Mouse (Mus musculus): ENCODE measurements at regions not wholly inside any gene's neighbourhood (a gene's known extent, or its start where the extent isn't known, plus 50 kb on each side); places are given as distances from the start of the nearest gene placed in this dataset.
A peak's percentile ranks its signal among the peaks of the same experiment; 100 is the strongest.

DNA sequence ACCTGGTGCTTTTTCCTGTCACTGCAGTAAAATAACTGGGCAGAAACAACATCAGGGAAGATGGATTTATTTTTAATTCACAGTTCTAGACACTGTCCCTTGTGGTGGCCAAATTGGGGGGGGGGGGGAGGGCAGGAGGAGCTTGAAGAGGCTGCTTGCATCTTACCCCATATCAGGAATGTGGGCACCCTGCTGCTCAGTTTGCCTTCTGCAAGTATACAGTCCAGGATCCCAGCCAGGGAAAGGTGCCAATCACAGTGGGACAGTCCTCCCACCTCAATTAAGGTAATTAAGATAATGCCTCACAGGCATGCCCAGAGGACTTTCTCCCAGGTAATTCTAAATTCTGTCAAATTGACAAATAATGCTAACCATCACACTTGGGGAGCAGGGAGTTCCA, 179.2 kb upstream of the Zmiz1 start:
- DNase-seq (ENCODE audit: low spot score in 2 of 2), result no peak

DNA sequence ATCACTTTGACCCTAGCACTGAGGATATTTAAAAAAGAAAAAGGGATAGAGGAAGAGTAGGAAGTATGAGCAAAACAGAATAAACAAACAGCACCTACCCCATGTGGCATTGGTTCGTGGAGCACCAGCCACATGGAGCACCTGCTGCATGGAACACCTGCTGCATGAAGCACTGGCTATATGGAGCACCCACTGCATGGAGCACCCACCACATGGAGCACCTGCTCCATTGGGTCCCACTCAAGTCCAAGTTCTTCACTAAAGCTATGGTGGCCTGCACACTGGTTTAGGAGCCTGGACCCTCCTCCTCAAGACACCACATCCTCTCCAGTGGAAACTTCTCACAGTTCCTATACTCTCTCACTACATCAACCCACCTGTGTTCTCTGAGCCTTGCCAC, 166.4 kb upstream of the Zmiz1 start:
- DNase-seq (ENCODE audit: low spot score in 2 of 2), result no peak

DNA sequence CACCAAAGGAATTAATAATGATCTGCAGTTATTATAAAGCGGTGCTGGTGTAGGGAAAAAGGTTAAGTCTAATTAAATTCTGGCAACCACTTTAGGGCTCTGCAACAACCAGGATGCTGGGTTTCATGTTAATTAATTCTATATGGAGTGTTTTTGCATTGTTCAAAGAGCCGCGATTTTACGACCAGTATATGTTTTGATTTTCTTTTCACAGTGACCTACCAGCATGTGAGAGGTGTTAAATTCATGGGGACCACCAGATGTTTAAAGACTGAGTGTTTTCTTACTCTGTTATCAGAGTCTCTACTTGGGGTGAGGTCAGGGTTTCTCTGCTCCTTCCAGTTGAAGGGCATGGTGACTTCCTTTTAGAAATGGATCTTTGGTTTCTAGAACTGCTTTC, 164.8 kb upstream of the Zmiz1 start:
- no peak for DNase-seq (ENCODE audit: low spot score in 2 of 2)

DNA sequence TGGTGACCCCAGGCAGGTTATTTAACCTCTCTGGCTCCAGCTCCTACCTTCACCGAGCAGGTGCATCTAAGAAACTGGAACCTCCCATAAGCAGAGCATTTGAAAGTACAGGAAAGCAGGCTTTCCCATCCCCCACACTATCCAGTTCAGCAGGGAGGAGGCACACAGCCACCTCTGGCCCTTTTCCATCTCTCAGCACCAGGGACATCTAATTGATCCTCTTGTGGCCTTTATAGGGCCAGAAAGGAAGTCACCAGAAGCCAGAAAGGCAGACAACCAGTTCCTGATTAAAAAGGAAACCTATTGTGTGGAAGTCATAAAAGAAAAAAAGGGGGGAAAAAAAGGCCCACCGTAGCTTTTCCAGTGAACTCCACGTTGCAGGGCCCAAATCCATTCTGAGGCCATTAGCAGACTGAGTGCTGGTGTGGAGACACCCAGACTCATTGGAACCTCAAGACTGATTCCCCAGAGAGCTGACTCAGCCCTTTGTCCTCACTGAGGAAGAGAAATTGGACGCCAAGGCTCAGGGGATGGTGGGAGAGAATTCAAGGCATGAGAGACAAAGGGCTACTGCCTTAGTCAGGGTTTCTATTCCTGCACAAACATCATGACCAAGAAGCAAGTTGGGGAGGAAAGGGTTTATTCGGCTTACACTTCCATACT, 163.2 kb upstream of the Zmiz1 start:
- no peak for DNase-seq (ENCODE audit: low spot score in 2 of 2)

DNA sequence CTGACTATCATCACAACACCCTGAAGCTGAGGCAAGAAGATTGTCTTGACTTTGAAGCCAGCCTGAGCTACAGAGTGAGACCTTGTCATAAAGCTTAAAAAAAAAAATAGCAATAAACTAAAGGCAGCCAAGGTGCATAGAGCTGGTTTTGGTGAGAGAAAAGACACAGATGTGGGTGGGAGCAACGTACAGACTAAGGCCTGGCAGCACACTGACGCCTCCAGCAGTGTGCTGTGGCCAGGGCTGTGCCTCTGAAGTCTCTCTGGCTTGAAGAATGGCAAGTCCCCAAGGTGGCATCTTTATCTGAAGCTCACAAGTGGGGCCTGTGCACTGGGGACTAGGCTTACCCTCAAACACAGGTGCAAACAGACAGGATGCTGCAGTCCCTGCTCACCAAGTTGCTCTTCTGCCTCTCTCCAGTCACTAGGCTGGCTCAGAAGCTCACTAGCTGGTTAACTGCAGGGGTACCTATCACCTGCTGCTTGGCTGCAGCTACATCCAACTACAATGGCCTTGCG, 159.3 kb upstream of the Zmiz1 start:
- DNase-seq (ENCODE audit: low spot score in 2 of 2), result no peak

DNA sequence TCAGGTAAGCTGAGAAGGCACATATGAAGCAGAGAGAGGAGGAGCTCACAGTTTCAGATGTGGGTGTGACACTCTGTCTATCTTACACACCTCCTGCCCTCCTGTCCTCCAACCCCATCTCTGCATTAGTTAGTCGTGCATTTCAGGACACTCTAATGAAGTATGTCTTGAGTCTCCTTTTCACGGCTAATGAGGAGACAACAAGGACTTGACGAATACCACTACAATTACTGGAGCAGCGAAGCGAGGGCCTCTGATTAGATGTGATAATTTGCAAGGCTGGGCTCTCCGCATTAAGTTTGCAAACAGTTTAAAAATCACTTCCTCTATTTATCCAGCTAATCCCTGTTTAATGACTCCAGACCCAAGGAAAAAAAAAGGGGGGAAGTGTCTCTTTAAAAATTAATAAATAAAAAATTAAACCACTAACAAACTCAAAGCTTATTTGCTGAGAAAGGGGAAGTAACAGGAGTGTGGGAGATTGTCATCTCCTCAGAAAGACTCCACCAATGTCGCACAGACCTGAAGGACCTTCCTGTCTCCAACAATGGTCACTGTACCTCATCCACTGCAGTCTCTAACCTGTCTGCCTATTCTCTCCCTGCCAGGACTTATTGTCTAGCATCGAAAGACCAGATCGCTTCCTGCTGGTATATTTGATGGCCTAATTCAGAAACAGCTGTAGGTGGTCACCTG, 157.5 kb upstream of the Zmiz1 start:
- peak in 1 of 2 experiments; percentile 3 for DNase-seq (ENCODE audit: low spot score in 2 of 2)

DNA sequence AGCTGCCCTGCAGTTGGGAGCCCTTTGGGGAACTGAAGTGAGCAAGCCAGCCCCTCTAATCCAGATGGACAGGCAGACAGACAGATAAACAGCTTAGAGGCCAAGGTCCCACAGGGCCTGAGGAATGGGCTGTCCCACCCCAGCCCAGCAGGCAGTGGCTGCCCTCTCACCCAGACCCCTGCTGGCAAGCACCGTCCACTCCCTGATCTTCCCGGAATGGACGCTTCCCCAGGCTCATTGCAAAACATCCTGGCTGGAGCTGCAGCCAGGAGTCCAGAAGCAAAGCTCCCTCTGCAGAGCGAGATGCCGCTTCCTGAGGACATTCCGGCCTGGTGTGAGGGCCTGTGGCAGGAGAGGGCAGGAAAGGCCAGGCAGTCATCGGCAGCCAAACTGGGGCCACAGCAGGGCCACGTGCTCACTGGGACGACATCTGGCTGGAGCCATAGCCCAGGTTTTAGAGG, 154.6 kb upstream of the Zmiz1 start:
- peak in 1 of 2 experiments; percentile 29 for DNase-seq (ENCODE audit: low spot score in 2 of 2)

DNA sequence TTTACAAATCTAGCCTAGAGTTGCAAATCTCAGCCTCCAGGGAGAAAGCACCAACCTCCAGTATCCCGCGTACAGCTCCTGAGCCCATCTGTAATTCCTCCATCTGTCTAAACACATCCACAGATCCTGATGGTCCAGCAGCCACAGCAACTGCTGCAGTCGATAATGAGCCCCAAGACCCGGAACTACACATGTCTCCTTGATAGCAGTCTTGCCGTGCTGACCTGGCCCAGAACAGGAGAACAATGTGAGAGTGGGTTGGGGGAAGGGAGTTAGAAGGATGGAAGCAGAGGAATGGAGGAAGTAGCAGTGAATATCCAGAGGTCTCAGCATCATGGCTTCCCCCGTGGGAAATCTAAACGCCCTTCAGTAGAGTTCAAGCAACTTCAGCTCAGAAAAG, 152.8 kb upstream of the Zmiz1 start:
- no peak for DNase-seq (ENCODE audit: low spot score in 2 of 2)

DNA sequence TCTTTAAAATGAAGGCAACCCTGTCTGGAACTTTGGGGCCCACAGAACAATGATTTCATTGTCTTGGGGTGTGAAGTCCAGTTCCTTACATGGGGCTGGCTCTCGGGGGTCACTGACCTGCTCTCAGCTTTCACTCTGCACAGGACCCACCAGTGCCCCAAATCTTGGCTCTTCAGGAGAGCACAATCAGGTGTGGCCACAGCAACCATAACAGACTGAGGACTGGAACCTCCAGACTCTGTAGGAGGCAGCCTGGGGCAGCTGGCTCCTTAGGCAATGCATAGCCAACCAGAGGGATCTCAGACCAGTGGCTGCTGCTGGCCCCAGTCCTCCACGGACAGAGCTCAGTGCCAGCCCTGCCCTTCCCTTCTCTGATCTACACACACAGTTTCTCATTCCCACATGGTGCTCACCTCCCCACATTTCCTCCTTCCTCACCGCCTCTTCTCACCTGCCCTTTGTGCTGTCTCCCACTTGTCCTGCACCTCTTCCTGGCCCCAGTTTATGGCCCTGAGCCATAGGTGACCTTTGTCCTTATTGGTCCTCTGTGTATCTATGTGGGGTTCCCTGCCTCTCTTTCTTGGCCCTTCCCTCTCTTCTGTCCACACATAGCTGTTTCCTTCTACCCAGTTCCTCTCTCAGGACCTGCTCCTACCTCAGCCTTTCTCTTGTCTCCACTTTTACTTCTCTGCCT, 151.9 kb upstream of the Zmiz1 start:
- DNase-seq (ENCODE audit: low spot score in 2 of 2), result no peak

DNA sequence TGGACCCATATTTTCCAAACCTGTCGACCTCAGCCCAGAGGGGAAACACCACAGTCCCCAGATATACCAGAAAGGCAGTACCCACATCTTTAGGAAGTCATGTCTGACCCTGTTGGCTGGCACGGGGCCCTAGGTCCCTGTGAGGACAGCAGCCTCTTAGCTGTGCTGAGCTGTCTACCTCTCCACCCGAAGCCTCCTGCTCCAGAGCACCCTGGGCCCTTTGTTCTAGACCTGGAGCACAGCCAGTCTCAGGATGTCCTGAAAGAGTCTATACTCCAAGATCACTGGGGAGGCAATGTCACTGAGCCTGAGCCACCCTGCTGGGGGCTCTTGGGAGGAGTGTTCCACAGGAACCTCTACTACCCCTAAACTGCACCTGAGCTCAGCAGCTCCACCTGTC, 150.9 kb upstream of the Zmiz1 start:
- no peak for DNase-seq (ENCODE audit: low spot score in 2 of 2)

DNA sequence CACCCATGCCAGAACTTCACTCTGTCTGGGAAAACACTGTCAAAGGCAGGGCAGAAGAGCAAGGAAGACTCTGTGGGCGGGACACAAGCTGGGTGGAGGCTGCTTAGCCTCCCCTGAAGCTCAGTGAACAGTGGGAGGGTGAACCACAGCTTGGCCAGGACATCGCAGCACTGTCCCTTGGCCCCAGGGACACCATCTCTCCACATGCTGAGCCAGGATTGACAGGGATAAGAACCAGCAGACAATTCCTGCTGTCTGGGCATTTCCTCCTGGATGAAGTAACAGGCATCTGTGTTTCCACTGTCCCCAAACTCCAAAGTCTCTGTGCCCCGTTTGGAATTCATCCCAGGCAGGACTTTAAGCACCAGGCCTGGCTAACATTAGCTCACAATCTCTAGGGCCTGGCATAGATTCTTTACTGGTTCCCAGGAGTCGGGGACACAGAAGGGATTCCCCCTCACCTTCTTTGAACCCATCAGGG, 148.3 kb upstream of the Zmiz1 start:
- no peak for DNase-seq (ENCODE audit: low spot score in 2 of 2)

DNA sequence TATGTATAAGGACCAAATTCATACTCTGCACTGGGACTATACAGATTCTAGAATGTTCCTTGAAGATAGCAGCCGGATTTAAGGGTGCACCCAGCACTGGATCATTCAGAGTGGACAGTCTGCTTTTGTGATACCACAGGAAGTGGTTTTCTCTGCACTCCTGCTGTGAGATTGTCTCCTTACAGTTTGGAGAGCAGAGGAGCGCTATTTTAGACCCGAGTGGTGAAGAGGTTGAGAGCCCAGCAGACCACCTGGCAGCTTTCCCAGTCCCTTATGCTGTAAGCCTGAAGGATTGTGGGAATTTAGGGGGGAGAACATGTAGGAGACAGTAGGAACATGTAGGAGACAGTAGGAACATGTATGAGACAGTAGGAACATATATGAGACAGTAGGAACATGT, 147.5 kb upstream of the Zmiz1 start:
- no peak for DNase-seq (ENCODE audit: low spot score in 2 of 2)

DNA sequence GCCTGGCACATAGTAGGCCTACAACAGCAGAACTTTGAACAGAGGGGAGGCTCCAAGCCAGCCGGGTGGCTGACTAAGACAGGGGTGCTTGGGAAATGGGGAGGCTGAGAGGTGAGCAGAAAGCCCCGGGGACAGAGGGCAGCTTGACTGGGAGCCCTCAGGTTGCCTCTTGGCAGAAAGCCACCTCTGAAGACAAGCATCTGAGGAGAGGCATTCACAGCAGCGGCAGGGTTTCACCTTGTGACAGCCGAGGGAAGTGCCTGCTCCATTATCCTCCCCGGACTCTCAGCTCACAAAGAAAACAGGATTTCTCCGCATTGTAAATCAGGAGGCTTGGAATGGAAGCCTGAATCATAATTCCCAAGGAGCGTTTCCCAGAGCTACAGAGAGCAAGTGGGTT, 146.8 kb upstream of the Zmiz1 start:
- no peak for DNase-seq (ENCODE audit: low spot score in 2 of 2)

DNA sequence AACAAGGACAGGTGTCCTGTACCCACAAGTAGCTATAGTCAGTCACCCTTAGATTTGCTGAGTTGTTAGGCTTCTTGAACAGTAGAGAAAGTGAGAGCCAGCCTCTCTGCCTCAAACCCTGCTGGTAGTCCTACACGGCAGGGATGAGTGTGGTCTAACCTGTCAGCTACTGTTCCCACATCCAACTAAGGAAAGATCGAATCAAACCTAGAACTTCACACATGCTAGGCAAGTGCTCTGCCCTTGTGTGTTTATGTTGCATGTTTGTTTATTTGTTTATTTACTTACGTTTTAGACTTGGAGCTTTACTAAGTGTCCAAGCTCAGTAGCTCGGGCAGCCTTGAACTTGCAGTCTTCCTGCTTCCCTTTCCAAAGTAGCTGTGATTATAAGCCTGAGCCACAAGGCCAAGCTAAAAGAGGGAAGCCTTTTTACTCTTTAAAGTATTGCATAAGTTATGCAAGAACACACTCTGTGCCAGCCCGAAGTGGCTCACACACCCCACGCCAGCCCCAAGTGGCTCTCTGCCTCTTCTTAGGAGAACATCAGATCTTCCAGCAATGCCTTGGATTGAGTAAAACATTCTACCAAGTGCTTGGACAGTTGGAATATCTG, 146.1 kb upstream of the Zmiz1 start:
- DNase-seq (ENCODE audit: low spot score in 2 of 2), result no peak

DNA sequence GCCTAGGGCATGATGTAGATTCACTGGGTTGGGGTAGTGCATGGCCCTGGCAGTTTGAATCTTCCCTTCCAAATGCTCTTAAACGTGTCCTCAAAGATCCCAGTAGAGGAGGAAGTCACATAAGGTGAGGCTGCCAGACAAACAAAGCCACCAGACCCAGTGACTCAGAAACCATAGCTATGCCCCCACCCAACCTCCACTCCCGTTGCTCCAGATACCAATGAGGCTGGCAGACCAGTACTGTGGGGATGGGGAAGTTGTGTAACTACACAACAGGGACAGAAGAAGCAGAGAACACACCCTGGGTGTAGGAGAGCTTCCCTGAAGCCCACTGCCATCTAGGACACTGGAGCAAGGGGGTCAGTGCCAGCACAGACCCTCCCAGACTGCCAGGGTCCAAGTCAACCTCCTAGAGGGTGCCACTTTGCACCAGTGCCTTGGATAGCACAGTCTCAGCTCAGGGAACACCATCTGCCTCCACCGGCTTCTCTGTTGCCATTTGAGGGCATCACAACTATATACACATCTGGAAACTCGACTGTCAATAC, 145.2 kb upstream of the Zmiz1 start:
- DNase-seq (ENCODE audit: low spot score in 2 of 2), result no peak

DNA sequence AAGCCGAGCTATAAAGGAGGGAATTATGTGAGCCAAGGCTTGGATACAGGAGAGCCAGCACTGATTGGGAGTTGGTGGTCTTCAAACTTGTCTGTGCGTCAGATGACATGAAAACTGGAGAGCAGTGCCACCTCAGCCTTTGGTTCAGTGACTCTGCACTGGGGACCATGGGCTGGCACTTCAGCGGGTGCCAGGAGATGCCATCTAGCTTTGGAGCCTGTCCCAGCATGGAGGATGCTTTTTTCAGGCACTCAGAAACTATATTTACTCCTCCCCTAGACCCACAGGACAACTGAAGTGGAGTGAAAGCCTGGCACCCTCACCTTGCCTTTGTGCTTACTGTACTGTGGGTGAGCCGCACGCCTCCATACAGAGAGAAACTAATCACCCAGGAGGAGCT, 142.5 kb upstream of the Zmiz1 start:
- no peak for DNase-seq (ENCODE audit: low spot score in 2 of 2)

DNA sequence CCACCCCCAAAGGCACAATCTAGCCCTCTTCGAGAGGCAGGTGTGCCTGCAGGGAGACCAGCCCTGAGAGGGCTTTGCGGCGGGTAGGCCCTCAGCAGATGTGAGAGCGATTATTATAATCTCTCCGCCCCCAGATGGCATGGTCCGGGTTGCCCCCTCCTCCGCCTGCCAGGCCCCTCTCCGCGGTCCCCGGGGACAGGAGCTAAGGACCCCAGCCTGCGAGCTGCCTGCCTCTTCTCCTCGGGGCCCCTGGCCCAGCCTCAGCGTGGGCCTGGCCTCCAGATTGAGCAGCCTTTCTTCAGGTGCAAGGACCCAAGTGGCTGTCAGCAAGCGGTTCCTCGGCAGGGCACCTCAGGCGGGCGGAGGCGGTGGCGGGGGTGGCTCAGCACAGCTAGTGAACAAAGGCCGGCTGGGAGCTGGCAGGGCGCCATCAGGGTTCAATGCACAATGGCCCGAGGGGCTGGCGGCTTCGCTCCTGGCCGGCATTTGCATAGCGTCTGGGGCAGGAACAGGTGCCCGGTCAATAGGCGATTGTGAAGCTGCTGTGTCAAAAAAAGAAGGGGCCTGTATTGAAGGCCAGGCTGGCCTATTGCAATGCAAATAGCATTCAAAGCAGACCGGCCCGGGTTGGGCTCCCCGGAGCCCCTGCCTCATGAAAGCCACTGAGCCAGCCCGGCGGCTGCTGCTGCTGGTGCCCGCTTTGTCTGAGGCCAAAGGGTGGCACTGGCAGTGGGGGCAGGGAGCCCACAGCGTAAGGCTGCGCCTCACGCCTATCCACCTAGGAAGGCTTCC, 141.1 kb upstream of the Zmiz1 start:
- peak; percentile 84 to 87 for DNase-seq (ENCODE audit: low spot score in 2 of 2)

DNA sequence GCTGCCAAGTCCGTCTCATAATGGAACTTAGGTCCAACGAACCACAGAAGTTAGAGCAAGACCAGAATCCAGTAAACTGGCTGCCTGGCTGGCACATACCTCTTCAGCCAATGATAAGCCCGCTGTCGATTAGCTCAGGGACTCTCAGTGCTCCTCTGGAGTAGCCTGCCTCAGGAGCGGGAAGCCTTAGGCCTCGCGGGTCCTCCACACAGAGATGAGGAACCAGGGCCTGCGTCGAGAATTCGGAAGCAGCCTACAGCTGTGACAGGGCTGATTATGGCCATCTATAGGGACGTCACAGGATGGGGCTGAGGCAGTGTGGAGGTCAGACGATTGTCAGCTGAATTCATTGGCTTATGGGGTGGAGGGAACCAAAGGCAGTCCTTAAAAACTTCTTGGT, 140.1 kb upstream of the Zmiz1 start:
- no peak for DNase-seq (ENCODE audit: low spot score in 2 of 2)

DNA sequence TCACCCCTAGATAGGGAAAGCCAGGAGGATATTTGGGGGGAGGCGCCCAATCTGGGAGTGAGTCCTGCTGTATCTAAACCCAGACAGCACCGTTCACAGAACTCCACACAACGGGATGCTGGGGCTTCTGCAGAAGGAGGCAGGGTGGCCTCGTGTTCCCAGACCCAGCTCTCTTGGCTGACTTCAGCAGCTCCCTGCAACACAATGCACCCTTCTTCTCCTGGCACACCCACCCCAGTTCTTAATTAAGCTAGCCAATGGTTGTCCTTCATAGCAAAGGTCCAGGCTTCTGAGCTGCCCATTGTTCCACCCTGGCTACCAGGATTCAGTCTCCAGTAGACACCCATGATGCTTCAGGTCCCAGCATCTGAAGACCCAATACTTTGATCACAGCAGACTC, 138.8 kb upstream of the Zmiz1 start:
- no peak for DNase-seq (ENCODE audit: low spot score in 2 of 2)

DNA sequence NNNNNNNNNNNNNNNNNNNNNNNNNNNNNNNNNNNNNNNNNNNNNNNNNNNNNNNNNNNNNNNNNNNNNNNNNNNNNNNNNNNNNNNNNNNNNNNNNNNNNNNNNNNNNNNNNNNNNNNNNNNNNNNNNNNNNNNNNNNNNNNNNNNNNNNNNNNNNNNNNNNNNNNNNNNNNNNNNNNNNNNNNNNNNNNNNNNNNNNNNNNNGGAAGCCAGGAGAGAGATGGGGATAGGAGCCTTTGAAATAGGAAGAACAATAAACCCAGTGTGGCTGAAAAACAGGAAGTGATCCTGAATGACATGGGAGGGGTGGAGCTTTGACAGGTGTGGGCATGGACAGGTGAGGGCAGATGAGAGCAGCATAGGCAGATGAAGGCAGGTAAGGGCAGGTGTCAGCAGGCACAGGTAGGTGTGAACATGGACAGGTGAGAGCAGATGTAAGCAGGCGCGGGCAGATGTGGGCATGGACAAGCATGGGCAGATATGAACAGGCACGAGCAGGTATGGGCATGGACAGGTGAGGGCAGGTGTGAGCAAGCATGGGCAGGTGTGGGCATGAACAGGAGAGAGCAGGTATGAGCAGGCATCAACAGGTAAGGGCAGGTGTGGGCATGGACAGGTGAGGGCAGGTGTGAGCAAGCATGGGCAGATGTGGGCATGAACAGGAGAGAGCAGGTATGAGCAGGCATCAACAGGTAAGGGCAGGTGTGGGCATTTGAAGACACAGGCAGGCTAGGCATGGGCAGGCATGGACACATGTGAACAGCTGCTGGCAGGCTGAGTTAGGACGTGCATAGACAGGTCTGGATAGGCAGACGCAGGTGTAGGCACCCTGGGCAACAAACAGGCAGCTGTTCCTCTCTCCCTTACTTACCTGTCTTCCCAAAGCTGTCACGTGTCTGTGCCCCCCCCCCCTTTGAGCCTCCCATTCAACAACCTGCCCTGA, 135.2 kb upstream of the Zmiz1 start:
- DNase-seq (ENCODE audit: low spot score in 2 of 2), result no peak

Data from frontal cortex, postnatal 10 days (tissue).